Mouse (Mus musculus): ENCODE results near the gene Rnf180.

DNA sequence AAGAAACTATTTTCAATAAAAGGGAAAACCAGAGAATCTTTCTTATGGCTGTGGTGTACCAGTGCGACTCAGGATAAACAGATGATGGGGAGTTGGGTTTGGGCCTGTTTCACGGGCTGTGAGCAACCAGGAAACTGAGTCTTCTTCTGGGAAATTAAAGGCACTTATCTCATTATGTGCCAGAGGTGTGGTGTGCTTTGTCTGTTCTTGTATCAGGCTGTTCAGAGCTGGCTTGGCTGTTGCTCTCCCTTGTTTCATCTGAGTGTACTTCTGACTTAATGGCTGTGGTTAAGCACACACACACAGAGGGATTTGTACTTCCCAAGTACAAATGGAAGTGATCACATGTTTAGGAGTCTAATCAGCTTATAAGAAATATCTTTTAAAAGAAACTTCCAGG is 190.2 kb downstream of the Rnf180 start:
- TF ChIP-seq CTCF (conservative IDR thresholded peaks at IDR 0.05 in 1 of 2, IDR thresholded peaks at IDR 0.05 in 1 of 2; ENCODE audit: low read depth in 2 of 2, low read length in 2 of 2) (no peak), USF1 (IDR thresholded peaks at IDR 0.05; ENCODE audit: low read depth, low read length) (no peak), SMC3 (IDR thresholded peaks at IDR 0.05; ENCODE audit: low read depth, low read length) (no peak)
